Mouse (Mus musculus) spleen, adult 12 weeks (tissue): Measurements from ENCODE around the gene Ppp1cc.
A peak's percentile ranks its signal among the peaks of the same experiment; 100 is the strongest.

ENCODE experiments used
- DNase-seq: peaks from one replicate; pipeline ENCODE4 v3.0.0; 2022; ENCODE audit warnings: low spot score

The Ppp1cc gene

DNA sequence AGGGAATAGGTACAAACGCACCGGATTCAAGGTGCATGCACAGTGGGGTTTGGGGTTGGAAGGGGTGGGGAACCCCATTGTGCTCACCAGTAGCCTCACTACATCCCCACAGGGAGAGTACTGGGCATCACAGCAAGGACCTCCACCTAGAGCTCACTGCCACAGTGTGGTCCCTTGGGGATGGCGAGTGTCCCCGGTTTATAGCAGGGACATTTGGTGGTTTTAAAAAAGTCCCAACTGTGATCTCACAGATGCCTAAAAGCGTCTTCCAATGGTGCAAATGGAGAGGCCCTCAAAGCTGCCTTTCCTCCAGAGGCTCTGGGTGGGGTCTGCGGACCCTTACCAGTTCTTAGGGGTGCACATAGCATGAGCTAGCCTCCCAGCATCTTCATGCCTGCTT, 55.8 kb downstream of the Ppp1cc start:
- no peak for DNase-seq

DNA sequence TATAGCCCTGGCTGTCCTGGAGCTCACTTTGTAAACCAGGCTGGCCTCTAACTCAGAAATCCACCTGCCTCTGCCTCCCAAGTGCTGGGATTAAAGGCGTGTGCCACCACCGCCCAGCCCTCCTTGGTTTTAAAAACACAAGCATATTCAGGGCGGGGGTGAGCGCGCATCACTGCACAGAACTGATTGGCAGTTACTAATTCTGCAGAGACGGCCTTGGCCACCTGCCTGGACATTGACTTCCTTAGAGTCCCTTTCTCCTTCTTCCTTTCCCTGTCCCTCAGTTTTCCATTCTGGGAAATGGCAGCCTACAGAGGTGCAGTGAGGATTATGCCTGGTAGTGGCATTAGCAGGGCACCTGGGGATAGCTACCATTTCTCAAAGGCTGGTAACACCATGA, 59.6 kb downstream of the Ppp1cc start:
- no peak for DNase-seq

GRCm38 (mm10) chr5:122218109-122218905, 60.2 kb downstream of the Ppp1cc start:
- DNase-seq: no peak

- DNase-seq: no peak
Observed at GRCm38 (mm10) chr5:122218928-122219327, 60.9 kb downstream of the Ppp1cc start.

DNA sequence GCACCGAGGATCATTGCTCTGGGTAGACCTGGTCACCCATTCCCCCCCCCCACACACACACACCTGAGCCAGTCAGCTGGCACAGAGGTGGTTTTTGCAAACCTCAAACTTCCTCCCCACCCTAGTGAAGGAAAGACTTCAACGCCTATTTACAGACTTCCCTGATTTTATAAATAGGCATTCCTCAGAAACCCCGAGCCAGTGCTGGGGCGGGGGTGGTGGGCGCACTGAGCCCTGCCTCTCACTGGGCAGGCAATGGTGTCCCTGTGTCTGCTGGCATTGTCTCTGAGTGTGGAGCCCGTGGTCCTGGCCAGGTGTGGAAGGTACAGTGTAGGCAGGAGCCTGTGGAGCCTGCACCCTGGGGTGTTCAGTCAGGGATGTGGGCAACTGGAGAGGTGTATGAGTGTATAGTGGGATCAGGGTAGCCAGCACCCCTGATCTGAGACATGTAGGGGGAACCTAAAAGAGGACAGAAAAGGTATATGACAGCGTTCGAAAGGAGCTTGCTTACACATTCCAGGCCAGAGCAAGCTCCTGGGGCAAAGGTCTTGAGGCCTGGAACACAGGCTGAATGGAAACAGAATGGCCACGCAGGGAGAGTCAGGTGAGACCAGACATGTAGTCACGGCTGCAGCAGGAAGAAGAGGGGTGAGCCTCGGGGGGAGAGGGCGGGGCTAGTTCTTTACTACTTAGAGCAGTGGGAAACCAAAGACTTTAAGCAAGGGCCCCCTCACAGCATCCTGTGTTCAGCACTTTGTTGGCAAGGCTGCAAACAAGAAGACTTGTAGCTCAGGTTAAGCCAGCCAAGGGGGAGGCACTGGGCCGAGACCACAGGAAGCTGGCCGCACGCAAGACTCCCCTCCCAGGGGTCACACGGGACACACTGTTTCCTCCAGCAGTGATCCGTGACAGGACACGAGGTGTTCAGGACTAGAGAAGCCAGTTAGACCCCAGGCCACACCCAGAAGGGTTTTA, 61.9 kb downstream of the Ppp1cc start:
- peak; percentile 73 for DNase-seq

DNA sequence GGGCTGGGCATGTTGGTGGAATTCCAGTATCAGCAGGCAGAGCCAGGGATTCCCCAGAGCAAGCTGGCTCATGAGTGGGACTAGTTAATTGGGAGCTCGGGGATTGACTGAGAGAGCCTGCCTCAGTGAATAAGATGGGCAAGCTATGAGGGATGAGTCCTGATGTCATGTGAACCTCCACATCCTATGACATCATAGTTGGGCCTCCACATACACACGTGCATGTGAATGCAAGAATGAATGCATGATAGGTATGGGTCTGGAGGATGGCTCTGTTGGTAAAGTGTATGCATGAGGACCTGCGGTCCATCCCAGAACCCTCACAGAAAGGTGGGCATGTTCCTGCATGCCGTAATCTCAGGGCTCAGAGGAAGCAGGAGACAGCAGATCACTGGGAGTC, 63.0 kb downstream of the Ppp1cc start:
- DNase-seq: no peak

- DNase-seq: no peak
Observed at GRCm38 (mm10) chr5:122224291-122224690, 66.2 kb downstream of the Ppp1cc start.
